Mouse (Mus musculus) CH12.LX (cell line): ENCODE data around the gene Bmp6.

Source experiments
- POLR2A ChIP-seq: IDR thresholded peaks from 2 replicates; pipeline ENCODE4 v1.6.1; 2011; ENCODE audit warnings: low read depth, mild to moderate bottlenecking, improper control_type of control experiment, low read length
- TBP ChIP-seq: conservative IDR thresholded peaks from 2 replicates; pipeline ENCODE4 v1.6.1; 2011; ENCODE audit warnings: low read depth, low read length, improper control_type of control experiment

GRCm38 (mm10) chr13:38545460-38545859 lies 200.6 kb downstream of the Bmp6 start:
- TF ChIP-seq TBP (no peak), POLR2A (no peak)
